Mouse (Mus musculus) liver, embryonic 13.5 days (tissue): ENCODE measurements around the gene 2510009E07Rik. TPM values are rescaled to one million over a fixed set of nuclear protein-coding genes. Genes with fewer than 3 reads are reported as not detected.

Experiments
- ATAC-seq: fragments of 200-750 bp; cut with Nextera tagmentation; 2 replicates; pipeline ENCODE4 v1.8.0; 2017; ENCODE audit warnings: low read depth, mild to moderate bottlenecking, moderate number of reproducible peaks, moderate library complexity
- DNase-seq: peaks from one replicate; pipeline ENCODE4 v3.0.0; 2022
- H3K27ac ChIP-seq: fragments of 300-500 bp; sonication (generic); 2 replicates; pipeline ENCODE4 v1.5.1; 2015; ENCODE audit warnings: moderate library complexity, mild to moderate bottlenecking, inconsistent platforms
- H3K27me3 ChIP-seq: fragments of 300-500 bp; sonication (generic); 2 replicates; pipeline ENCODE4 v1.6.1; 2015; ENCODE audit warnings: mild to moderate bottlenecking, inconsistent platforms
- H3K36me3 ChIP-seq: fragments of 300-500 bp; sonication (generic); 2 replicates; pipeline ENCODE4 v1.6.1; 2015; ENCODE audit warnings: mild to moderate bottlenecking, inconsistent platforms
- H3K4me1 ChIP-seq: fragments of 300-500 bp; sonication (generic); replicated peaks from 2 replicates; pipeline ENCODE4 v1.6.1; 2015; ENCODE audit warnings: inconsistent platforms
- H3K4me2 ChIP-seq: fragments of 300-500 bp; sonication (generic); 2 replicates; pipeline ENCODE4 v1.6.1; 2015; ENCODE audit warnings: inconsistent platforms, mild to moderate bottlenecking, moderate library complexity
- H3K4me3 ChIP-seq: fragments of 300-500 bp; sonication (generic); replicated peaks from 2 replicates; pipeline ENCODE4 v1.5.1; 2015; ENCODE audit warnings: mild to moderate bottlenecking, inconsistent platforms
- H3K9ac ChIP-seq: fragments of 300-500 bp; sonication (generic); 2 replicates; pipeline ENCODE4 v1.6.1; 2015; ENCODE audit warnings: mild to moderate bottlenecking, inconsistent platforms
- H3K9me3 ChIP-seq: fragments of 300-500 bp; sonication (generic); replicated peaks from 2 replicates; pipeline ENCODE4 v1.6.1; 2016; ENCODE audit warnings: inconsistent platforms
- WGBS: fragments of 180-500 bp; shearing (Covaris S2); methylation state at CpG from one replicate; pipeline ENCODE4 v1.1.7; 2015; ENCODE audit not compliant: insufficient replicate concordance; 5-methylcytosine and 5-hydroxymethylcytosine counted together
- polyA plus RNA-seq: library from polyadenylated mRNA; unstranded; fragments of >200 nt; fragmentation: Nextera tagmentation; extraction: Ambion mirVana; gene quantifications from 2 replicates; pipeline ENCODE4 v1.2.1, GENCODE M21; 2015

The 2510009E07Rik gene
- polyA plus RNA-seq, 1 experiment from 2014 or later, result 2.6 TPM

- Histone ChIP-seq H3K27ac (no peak overlapping the region), H3K4me1 (no peaks in the 10 kb centered on the region), H3K4me2 (no peak overlapping the region), H3K27me3 (no peaks in the 10 kb centered on the region), H3K4me3 (no peak overlapping the region), H3K9me3 (no peaks in the 10 kb centered on the region), H3K9ac (no peak overlapping the region), H3K36me3 (no peaks in the 10 kb centered on the region)
- ATAC-seq, result no peak
- WGBS, result 54% methylated on average over 4 of the region's 4 CpGs
- DNase-seq, result no peak
Measured at GRCm38 (mm10) chr16:21631815-21632222, 62.6 kb downstream of the 2510009E07Rik start.

DNA sequence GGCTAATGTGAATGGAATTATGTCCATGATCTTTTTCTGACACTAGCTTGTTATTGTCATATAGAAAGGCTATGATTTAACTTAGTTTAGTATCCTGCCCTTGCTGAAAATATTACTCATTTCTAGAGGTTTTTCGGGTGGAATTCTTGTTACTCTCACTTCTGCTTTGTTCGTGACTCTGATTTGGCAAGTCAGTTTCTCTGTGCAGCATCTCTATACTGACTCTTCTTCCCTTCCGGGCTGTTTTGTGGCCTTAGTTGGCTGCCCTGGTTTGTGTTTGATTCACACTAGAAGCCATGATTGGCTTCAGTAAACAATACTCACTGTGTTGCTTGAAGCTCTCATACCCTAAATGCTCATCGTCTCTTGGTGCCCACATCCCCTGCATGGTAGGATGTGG, 63.9 kb downstream of the 2510009E07Rik start:
- H3K27ac ChIP-seq, result no peak overlapping the region
- H3K4me2 ChIP-seq, result no peak overlapping the region
- no peaks in the 10 kb centered on the region for H3K4me1 ChIP-seq
- DNase-seq (no peak), ATAC-seq (no peak)
- no peak overlapping the region for H3K4me3 ChIP-seq
- H3K36me3 ChIP-seq, result no peaks in the 10 kb centered on the region
- H3K9ac ChIP-seq, result no peak overlapping the region
- H3K9me3 ChIP-seq, result no peaks in the 10 kb centered on the region
- no peaks in the 10 kb centered on the region for H3K27me3 ChIP-seq
- 66% methylated on average over 4 of the region's 4 CpGs for WGBS

DNA sequence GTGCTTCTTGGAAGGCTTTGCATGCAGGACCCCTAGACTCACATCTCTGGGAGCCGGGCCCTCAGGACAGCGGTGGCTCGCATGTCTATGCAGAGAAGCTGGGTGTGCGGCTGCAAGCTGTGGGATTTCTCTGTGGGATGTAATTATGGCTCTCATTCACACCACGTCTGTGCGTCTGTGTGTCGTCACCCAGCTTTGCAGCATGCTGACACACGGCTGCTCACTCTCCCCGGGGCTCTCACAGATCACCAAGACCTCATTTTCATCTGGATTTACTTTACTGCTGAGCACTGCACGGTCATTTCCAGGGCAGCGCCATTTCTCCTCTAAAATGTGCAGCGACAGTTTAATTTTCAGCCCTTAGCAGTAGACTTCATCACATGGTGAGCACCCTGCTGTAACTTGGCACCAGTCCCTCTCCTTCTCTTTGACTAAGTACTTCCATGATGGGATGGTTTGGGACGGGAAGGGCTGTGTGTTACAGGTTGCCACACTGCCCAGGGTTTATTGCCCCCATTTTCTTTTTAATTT, 66.3 kb downstream of the 2510009E07Rik start:
- WGBS, result 84% methylated on average over 13 of the region's 13 CpGs
- ATAC-seq, result no peak
- H3K9ac ChIP-seq, result no peak overlapping the region

DNA sequence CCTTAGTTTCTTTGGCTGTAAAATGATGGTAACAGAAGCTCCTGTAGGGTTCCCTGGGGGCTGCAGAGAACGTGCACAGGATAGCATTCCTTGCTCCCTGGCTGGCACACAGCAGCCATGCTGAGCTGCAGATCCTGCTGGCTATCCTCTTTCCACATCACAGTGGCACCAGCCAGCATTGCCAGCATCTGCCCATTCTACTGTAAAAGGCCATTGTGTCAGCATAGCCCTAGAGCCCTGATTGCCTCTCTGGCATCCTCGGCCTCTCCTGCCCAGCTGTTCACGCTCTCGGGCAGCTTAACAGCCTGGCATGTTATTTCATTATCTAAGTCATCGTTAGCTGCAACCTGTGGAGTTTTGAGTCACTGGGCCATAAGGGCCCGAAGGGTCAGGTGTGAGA, 67.2 kb downstream of the 2510009E07Rik start:
- DNase-seq, result no peak
- WGBS, result 77% methylated on average over 6 of the region's 6 CpGs
- H3K4me2 ChIP-seq, result no peak overlapping the region

More for the DNA sequence above, 66.3 kb downstream of the 2510009E07Rik start:
- Histone ChIP-seq H3K27me3 (no peaks in the 10 kb centered on the region), H3K9me3 (no peaks in the 10 kb centered on the region), H3K36me3 (no peaks in the 10 kb centered on the region), H3K4me1 (no peaks in the 10 kb centered on the region), H3K4me3 (no peak overlapping the region), H3K27ac (no peak overlapping the region), H3K4me2 (no peak overlapping the region)
- no peak for DNase-seq

GRCm38 (mm10) chr16:21625784-21626634, 68.5 kb downstream of the 2510009E07Rik start:
- Histone ChIP-seq H3K4me1 (no peaks in the 10 kb centered on the region), H3K36me3 (no peaks in the 10 kb centered on the region), H3K27ac (no peak overlapping the region), H3K9ac (no peak overlapping the region), H3K27me3 (no peaks in the 10 kb centered on the region), H3K9me3 (no peaks in the 10 kb centered on the region), H3K4me3 (no peak overlapping the region), H3K4me2 (no peak overlapping the region)
- DNase-seq, result no peak
- ATAC-seq, result no peak
- WGBS, result 63% methylated on average over 6 of the region's 6 CpGs

More for the DNA sequence above, 67.2 kb downstream of the 2510009E07Rik start:
- no peaks in the 10 kb centered on the region for H3K4me1 ChIP-seq
- H3K9me3 ChIP-seq, result no peaks in the 10 kb centered on the region
- H3K27ac ChIP-seq, result no peak overlapping the region
- ATAC-seq, result no peak
- H3K4me3 ChIP-seq, result no peak overlapping the region
- no peaks in the 10 kb centered on the region for H3K27me3 ChIP-seq
- no peak overlapping the region for H3K9ac ChIP-seq
- no peaks in the 10 kb centered on the region for H3K36me3 ChIP-seq

DNA sequence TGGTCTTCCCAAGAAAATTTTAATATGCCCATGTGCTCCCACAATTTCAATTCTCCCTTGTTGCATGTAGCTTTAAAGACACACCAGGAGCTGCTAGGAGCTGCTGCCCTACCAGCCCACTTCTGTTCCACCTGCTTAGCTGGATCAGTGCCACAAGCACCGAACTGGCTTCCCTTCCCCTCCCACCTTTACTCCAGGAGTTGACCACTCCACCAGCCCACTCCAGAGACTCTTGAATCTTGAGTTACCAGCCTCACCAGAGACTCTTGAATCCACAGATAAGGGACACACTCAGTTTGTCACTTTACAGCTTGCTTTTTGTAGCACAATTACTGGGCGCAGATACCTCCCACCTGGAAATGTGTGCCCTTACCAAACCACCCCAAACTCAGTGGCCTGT, 73.8 kb downstream of the 2510009E07Rik start:
- WGBS, result 51% methylated on average over 2 of the region's 2 CpGs
- Histone ChIP-seq H3K4me2 (no peak overlapping the region), H3K27ac (no peak overlapping the region), H3K27me3 (no peaks in the 10 kb centered on the region), H3K4me1 (no peaks in the 10 kb centered on the region), H3K9me3 (no peaks in the 10 kb centered on the region), H3K4me3 (no peak overlapping the region), H3K9ac (no peak overlapping the region), H3K36me3 (0 out of 2 replicates have a peak, but pooled peaks cover 3% of the 10 kb centered on the region)
- DNase-seq (no peak), ATAC-seq (no peak)

- 47% methylated on average over 7 of the region's 7 CpGs for WGBS
- Histone ChIP-seq H3K27me3 (no peaks in the 10 kb centered on the region), H3K9ac (no peak overlapping the region), H3K36me3 (0 out of 2 replicates have a peak, but pooled peaks cover 3% of the 10 kb centered on the region), H3K4me1 (no peaks in the 10 kb centered on the region), H3K27ac (no peak overlapping the region), H3K4me2 (no peak overlapping the region), H3K9me3 (no peaks in the 10 kb centered on the region), H3K4me3 (no peak overlapping the region)
- no peak for DNase-seq
- ATAC-seq, result no peak
Measured at GRCm38 (mm10) chr16:21615802-21616201, 78.7 kb downstream of the 2510009E07Rik start.

DNA sequence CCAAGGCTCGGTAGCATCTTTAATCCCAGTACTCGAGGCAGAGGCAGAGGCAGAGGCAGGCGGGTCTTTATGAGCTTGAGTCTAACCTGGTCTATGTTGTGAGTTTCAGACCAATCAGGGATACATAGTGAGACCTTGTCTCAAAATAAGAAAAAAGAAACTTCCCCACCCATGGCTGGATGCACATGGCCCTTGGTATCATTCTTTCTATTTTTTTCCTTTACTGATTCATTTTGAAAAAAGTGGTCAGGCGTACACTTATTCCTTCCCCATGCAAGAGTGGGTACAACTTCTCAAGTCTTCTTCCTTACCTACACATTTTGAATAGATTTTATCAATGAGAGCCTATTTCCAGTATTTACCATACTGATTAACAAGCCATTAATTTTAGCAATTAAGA, 84.0 kb downstream of the 2510009E07Rik start:
- Histone ChIP-seq H3K36me3 (no peaks in the 10 kb centered on the region), H3K4me1 (0 out of 2 replicates have a peak, but pooled peaks cover 2% of the 10 kb centered on the region), H3K4me3 (no peak overlapping the region), H3K9ac (no peak overlapping the region), H3K27me3 (no peaks in the 10 kb centered on the region), H3K9me3 (no peaks in the 10 kb centered on the region), H3K4me2 (no peak overlapping the region), H3K27ac (no peak overlapping the region)
- no peak for ATAC-seq
- no peak for DNase-seq
- WGBS, result 67% methylated on average over 4 of the region's 4 CpGs

- H3K27me3 ChIP-seq, result no peaks in the 10 kb centered on the region
- H3K27ac ChIP-seq, result no peak overlapping the region
Measured at GRCm38 (mm10) chr16:21608176-21608865, 86.1 kb downstream of the 2510009E07Rik start.

GRCm38 (mm10) chr16:21607651-21608040, 86.8 kb downstream of the 2510009E07Rik start:
- Histone ChIP-seq H3K4me1 (0 out of 2 replicates have a peak, but pooled peaks cover 2% of the 10 kb centered on the region), H3K36me3 (no peaks in the 10 kb centered on the region), H3K27me3 (no peaks in the 10 kb centered on the region), H3K27ac (no peak overlapping the region), H3K9ac (no peak overlapping the region), H3K4me3 (no peak overlapping the region), H3K9me3 (no peaks in the 10 kb centered on the region), H3K4me2 (no peak overlapping the region)
- DNase-seq, result no peak
- no peak for ATAC-seq
- WGBS, result 70% methylated on average over 5 of the region's 5 CpGs

More at GRCm38 (mm10) chr16:21608176-21608865, 86.1 kb downstream of the 2510009E07Rik start:
- 69% methylated on average over 10 of the region's 10 CpGs for WGBS
- ATAC-seq (no peak), DNase-seq (no peak)
- Histone ChIP-seq H3K4me2 (no peak overlapping the region), H3K4me1 (0 out of 2 replicates have a peak, but pooled peaks cover 2% of the 10 kb centered on the region), H3K9me3 (no peaks in the 10 kb centered on the region), H3K4me3 (no peak overlapping the region), H3K9ac (no peak overlapping the region), H3K36me3 (no peaks in the 10 kb centered on the region)

DNA sequence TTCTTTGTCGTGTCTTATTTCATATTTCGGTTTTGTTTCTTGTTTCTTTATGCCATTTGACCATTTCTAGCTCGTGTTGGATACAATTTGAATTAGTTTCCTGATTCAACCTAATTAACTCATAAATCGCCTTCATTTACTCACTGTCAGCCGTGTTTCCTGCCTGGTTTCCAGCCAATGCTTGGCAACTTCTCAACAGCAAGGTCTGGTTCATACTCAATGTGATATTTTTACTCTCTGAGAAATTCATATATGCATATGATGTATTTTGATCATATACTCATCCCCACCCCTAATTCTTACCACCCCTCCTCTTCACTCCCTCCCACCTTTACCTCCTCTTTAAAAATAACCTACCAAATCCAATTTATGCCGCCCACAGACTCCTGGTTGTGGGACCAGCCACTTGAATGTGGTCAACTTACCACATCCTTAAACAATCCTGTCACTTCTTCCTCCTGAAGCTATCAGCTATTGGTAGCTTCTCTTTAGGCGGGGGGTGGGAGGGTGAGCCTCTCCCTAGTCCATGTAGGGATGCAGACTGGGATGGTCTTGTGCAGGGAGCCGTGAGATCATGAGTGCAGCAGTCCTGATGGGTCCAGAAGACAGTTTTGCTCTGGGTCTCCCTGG, 87.3 kb downstream of the 2510009E07Rik start:
- Histone ChIP-seq H3K9me3 (no peaks in the 10 kb centered on the region), H3K36me3 (no peaks in the 10 kb centered on the region), H3K4me2 (no peak overlapping the region), H3K4me1 (0 out of 2 replicates have a peak, but pooled peaks cover 2% of the 10 kb centered on the region), H3K4me3 (no peak overlapping the region), H3K27me3 (no peaks in the 10 kb centered on the region), H3K27ac (no peak overlapping the region), H3K9ac (no peak overlapping the region)
- 48% methylated on average over 8 of the region's 8 CpGs for WGBS
- ATAC-seq (no peak), DNase-seq (no peak)
